Mouse (Mus musculus): ENCODE data around the gene Ccdc155.

DNA sequence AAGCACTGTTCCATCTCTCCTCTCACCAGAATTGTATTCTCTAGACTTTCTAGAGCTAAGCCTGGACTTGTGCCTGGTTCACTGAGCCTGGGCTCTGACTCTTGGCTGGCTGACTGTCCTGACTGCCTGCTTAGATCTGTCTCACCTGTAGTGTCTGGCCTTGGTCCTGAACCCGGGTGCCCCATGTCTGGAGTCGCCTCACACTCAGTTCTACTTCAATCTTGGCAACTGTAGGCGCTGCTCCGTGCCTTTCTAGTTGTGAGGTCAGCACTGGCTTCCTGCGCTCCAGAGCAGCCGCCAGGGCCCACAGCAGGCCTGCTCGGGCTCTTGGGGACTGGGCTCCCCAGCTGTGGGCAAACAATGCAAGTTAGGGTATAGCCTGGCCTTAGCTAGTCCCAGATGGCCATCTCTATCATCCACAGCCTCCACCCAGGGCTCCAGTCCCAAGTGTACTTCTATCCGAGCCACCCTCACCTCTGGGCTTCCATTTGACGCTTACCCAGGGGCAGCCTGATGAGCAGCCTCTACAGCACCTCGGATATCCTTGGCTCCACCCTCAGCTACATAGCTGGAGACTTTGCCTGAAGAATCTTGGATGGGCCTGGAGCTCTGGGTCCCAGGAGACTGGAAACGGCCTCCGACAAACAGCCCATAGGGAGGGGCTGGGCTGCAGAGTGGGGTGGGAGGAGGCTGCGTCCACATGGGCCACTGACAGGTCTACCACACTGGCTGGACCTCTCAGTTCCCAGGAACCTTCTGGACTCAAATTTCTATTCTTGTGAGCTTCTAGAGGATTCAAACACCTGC lies 60.1 kb downstream of the Ccdc155 start:
- TF ChIP-seq HCFC1 (IDR thresholded peaks at IDR 0.05; ENCODE audit: borderline replicate concordance, insufficient read depth, low read length): no peak
- no peak for TF ChIP-seq CHD2 (IDR thresholded peaks at IDR 0.05; ENCODE audit: low read depth, low read length)
- no peak for TF ChIP-seq ZC3H11A (IDR thresholded peaks at IDR 0.05; ENCODE audit: borderline replicate concordance, low read depth, low read length)
- TF ChIP-seq MAFK (IDR thresholded peaks at IDR 0.05; ENCODE audit: insufficient read depth, low read depth, low read length): no peak
- no peak for TF ChIP-seq ZNF384 (IDR thresholded peaks at IDR 0.05; ENCODE audit: low read depth, low read length)

Data from ES-E14 (cell line).